Mouse (Mus musculus) cerebral cortex, adult 2 months (tissue): Measurements from ENCODE around the gene Tex14.

Source experiments
- WGBS: fragments of 180-500 bp; shearing (Covaris S2); methylation state at CpG from one replicate; pipeline ENCODE4 v1.1.7; 2018; 5-methylcytosine and 5-hydroxymethylcytosine counted together

Gene Tex14

GRCm38 (mm10) chr11:87404876-87405275 lies at the start of gene Tex14, which contains the start of gene Rad51c:
Tex14 (plus strand) TSS chr11:87405065.
Rad51c (minus strand) TSS chr11:87404954.
- 82% methylated on average over 27 of the region's 27 CpGs for WGBS

GRCm38 (mm10) chr11:87357317-87358300 lies 47.3 kb upstream of the Tex14 start:
- WGBS = 3% methylated on average over 31 of the region's 31 CpGs

GRCm38 (mm10) chr11:87358331-87359261 lies 46.3 kb upstream of the Tex14 start, which contains the start of gene Ppm1e:
Ppm1e (minus strand) TSS chr11:87359023.
- WGBS = under 1% methylated on average over 93 of the region's 104 CpGs

- WGBS = 6% methylated on average over 10 of the region's 10 CpGs
Observed at GRCm38 (mm10) chr11:87359262-87359612, 45.6 kb upstream of the Tex14 start.

GRCm38 (mm10) chr11:87365120-87365519 lies 39.7 kb upstream of the Tex14 start:
- 92% methylated on average over 5 of the region's 5 CpGs for WGBS

- WGBS = 90% methylated on average over 7 of the region's 7 CpGs
Observed at GRCm38 (mm10) chr11:87367061-87367460, 37.8 kb upstream of the Tex14 start.

GRCm38 (mm10) chr11:87367865-87368580 lies 36.8 kb upstream of the Tex14 start:
- WGBS = 65% methylated on average over 9 of the region's 9 CpGs

- WGBS = 97% methylated on average over 4 of the region's 4 CpGs
Observed at GRCm38 (mm10) chr11:87384551-87384950, 20.3 kb upstream of the Tex14 start.

GRCm38 (mm10) chr11:87385676-87386075 lies 19.2 kb upstream of the Tex14 start:
- WGBS = 75% methylated on average over 1 of the region's 1 CpGs

GRCm38 (mm10) chr11:87393855-87394254 lies 11.0 kb upstream of the Tex14 start:
- WGBS = 4% methylated on average over 1 of the region's 1 CpGs

GRCm38 (mm10) chr11:87398402-87398801 lies 6.5 kb upstream of the Tex14 start:
- 91% methylated on average over 2 of the region's 2 CpGs for WGBS

- WGBS = 2% methylated on average over 58 of the region's 58 CpGs
Observed at GRCm38 (mm10) chr11:87404111-87404853, 583 bp upstream of the Tex14 start.

- WGBS = 56% methylated on average over 3 of the region's 3 CpGs
Observed at GRCm38 (mm10) chr11:87413412-87413811, 8.5 kb downstream of the Tex14 start.

- 68% methylated on average over 5 of the region's 5 CpGs for WGBS
Observed at GRCm38 (mm10) chr11:87416120-87416519, 11.3 kb downstream of the Tex14 start.

GRCm38 (mm10) chr11:87421760-87422201 lies 16.9 kb downstream of the Tex14 start:
- WGBS = 11% methylated on average over 6 of the region's 6 CpGs

- under 1% methylated on average over 26 of the region's 26 CpGs for WGBS
Observed at GRCm38 (mm10) chr11:87422511-87423340, 17.9 kb downstream of the Tex14 start.

GRCm38 (mm10) chr11:87423551-87424325 lies 18.9 kb downstream of the Tex14 start:
- 22% methylated on average over 6 of the region's 6 CpGs for WGBS

- 1% methylated on average over 7 of the region's 7 CpGs for WGBS
Observed at GRCm38 (mm10) chr11:87426121-87426449, 21.2 kb downstream of the Tex14 start.
